Mouse (Mus musculus) heart, postnatal 0 days (tissue): ENCODE measurements around the gene Cd180.

Source experiments
- CTCF ChIP-seq: IDR thresholded peaks from 2 replicates; pipeline ENCODE4 v1.5.1; 2016; ENCODE audit warnings: antibody characterized with exemption, control low read depth, low read depth
- EP300 ChIP-seq: IDR thresholded peaks from 2 replicates; pipeline ENCODE4 v1.6.1; 2016; ENCODE audit warnings: antibody characterized with exemption, low read depth

GRCm38 (mm10) chr13:102644789-102645551 lies 48.4 kb upstream of the Cd180 start:
- TF ChIP-seq CTCF, result peak; percentile 80
- no peak for TF ChIP-seq EP300
